Mouse (Mus musculus) brain, embryonic 14.5 days (tissue): ENCODE results near the gene Ssr2.

Experiments used
- CTCF ChIP-seq: fragments of 200-500 bp; IDR thresholded peaks from 2 replicates; pipeline ENCODE4 v1.5.1; 2012; ENCODE audit warnings: inconsistent platforms, mild to moderate bottlenecking, moderate library complexity, borderline replicate concordance; ENCODE audit not compliant: insufficient read depth, insufficient read length; ENCODE audit errors: extremely low read depth
- POLR2A ChIP-seq: fragments of 200-500 bp; IDR thresholded peaks from 2 replicates; pipeline ENCODE4 v1.6.1; 2012; ENCODE audit warnings: mild to moderate bottlenecking, inconsistent platforms, borderline replicate concordance; ENCODE audit not compliant: poor library complexity, insufficient read depth, insufficient read length, severe bottlenecking; ENCODE audit errors: extremely low read depth

- TF ChIP-seq CTCF (no peak), POLR2A (no peak)
Measured at GRCm38 (mm10) chr3:88542486-88542885, 33.2 kb upstream of the Ssr2 start.
